9 mouse cellular contexts compared by ENCODE assay signal in the genomic region with DNA sequence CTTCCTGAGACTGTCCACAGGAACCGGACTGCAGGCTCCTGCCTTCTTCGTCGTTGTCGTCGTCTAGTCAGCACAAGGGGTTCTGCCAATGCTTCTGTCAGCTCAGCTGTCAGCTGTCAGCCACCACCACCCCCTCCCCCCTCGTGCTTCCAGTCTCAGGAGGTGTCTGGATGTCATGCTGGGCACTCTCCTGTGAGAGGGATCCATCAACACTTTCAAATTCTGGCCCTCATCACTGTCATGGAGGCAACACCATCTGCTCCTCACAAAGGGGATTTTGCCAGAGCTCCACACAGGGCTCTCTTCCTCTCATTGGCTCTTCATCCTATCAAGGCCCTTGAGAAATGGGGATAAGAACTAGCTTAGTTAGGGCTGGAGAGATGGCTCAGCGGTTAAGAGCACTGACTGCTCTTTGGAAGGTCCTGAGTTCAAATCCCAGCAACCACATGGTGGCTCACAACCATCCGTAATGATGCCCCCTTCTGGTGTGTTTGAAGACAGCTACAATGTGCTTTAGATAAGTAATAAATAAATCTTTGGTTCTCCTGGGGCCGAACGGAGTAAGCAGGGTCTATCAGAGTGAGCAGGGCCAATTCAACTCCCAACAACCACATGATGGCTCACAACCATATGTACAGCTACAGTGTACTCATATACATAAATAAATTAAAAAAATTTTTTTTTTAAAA. TPM values are rescaled to one million over a fixed set of nuclear protein-coding genes. Genes with fewer than 3 reads are reported as not detected.
A peak's percentile ranks its signal among the peaks of the same experiment; 100 is the strongest.
DNase-seq lines count a peak whose midpoint lies in the region; ATAC-seq and TF ChIP-seq lines count a peak whose summit lies in the region.
"Had no signal": no experiment of that assay in that cellular context is flagged by ENCODE, and none has a peak within 500 bp of the region (broad histone marks: within the 10 kb centered on the region; RNA-seq: fewer than 3 reads in every experiment).

No protein-coding gene starts in this region.

- 0 out of 2 replicates have a peak, but pooled peaks have one; percentile 4 for TF ChIP-seq CTCF in midbrain, postnatal 0 days (IDR thresholded peaks at IDR 0.05)

- 31% methylated on average over 10 of the region's 10 CpGs for WGBS in lung, embryonic 16.5 days
- WGBS in heart, embryonic 14.5 days: 22% methylated on average over 10 of the region's 10 CpGs
- 49% methylated on average over 10 of the region's 10 CpGs for WGBS in midbrain, postnatal 0 days

- no peak overlapping the region for H3K9ac ChIP-seq in lung, embryonic 16.5 days (ENCODE audit: low read length)
- H3K9ac ChIP-seq in heart, embryonic 14.5 days (ENCODE audit: low read length): no peak overlapping the region
- no peak overlapping the region for H3K9ac ChIP-seq in midbrain, postnatal 0 days (replicated peaks; ENCODE audit: low read length, poor library complexity, severe bottlenecking)
- H3K9ac ChIP-seq: limb, embryonic 13.5 days had no signal

- no peak for DNase-seq in lung, adult 18-20 months
- peak; percentile 82 to 87 for DNase-seq in cerebellum, postnatal 25 days
- DNase-seq in midbrain, postnatal 0 days (ENCODE audit: low spot score): peak; percentile 48
- no peak for DNase-seq in adrenal gland, postnatal 14 days
- no peak for DNase-seq in adrenal gland, adult 8-10 months

- no peaks in the 10 kb centered on the region for H3K4me1 ChIP-seq in lung, embryonic 16.5 days (replicated peaks; ENCODE audit: control insufficient read depth, insufficient read depth, low read length)
- peaks cover 0 to 7% of the 10 kb centered on the region in 2 experiments; a peak in 2 of 4 replicates for H3K4me1 ChIP-seq in heart, embryonic 14.5 days (ENCODE audit: control insufficient read depth in 2 of 2, insufficient read depth in 2 of 2, low read length in 2 of 2)
- no peaks in the 10 kb centered on the region for H3K4me1 ChIP-seq in midbrain, postnatal 0 days (ENCODE audit: insufficient read depth, low read length)

- H3K4me2 ChIP-seq in lung, embryonic 16.5 days (ENCODE audit: low read depth, low read length): no peak overlapping the region
- no peak overlapping the region for H3K4me2 ChIP-seq in heart, embryonic 14.5 days (ENCODE audit: low read length)
- H3K4me2 ChIP-seq in midbrain, postnatal 0 days (ENCODE audit: low read depth, low read length, poor library complexity, severe bottlenecking): no peak overlapping the region
- H3K4me2 ChIP-seq: limb, embryonic 13.5 days had no signal

- no peaks in the 10 kb centered on the region for H3K27me3 ChIP-seq in lung, embryonic 16.5 days (ENCODE audit: control insufficient read depth, insufficient read depth, low read depth, low read length)
- no peaks in the 10 kb centered on the region for H3K27me3 ChIP-seq in heart, embryonic 14.5 days (ENCODE audit: control insufficient read depth, insufficient read depth, low read length)
- H3K27me3 ChIP-seq in midbrain, postnatal 0 days (ENCODE audit: insufficient read depth, low read length): no peaks in the 10 kb centered on the region
- H3K27me3 ChIP-seq: limb, embryonic 13.5 days had no signal

- no peak overlapping the region for H3K4me3 ChIP-seq in lung, embryonic 16.5 days (ENCODE audit: low read length)
- no peak overlapping the region for H3K4me3 ChIP-seq in heart, embryonic 14.5 days (ENCODE audit: control insufficient read depth in 1 of 2, insufficient read depth in 1 of 2, low read depth in 1 of 2, low read length in 2 of 2)
- H3K4me3 ChIP-seq in midbrain, postnatal 0 days (ENCODE audit: low read depth, low read length): no peak overlapping the region
- H3K4me3 ChIP-seq: limb, embryonic 13.5 days had no signal

- peak; percentile 85 for ATAC-seq in lung, embryonic 16.5 days (ENCODE audit: low read depth)
- peak; percentile 75 for ATAC-seq in heart, embryonic 14.5 days (ENCODE audit: insufficient number of reproducible peaks, insufficient read depth, low FRiP score, low read depth)
- ATAC-seq in midbrain, postnatal 0 days (ENCODE audit: low FRiP score): no peak
- no peak for ATAC-seq in CD4-positive, CD25-positive, alpha-beta regulatory T cell, adult 4 months

- H3K36me3 ChIP-seq in lung, embryonic 16.5 days (ENCODE audit: control insufficient read depth, insufficient read depth, low read length): no peaks in the 10 kb centered on the region; the same call in 1 of the 2 replicates
- H3K36me3 ChIP-seq in heart, embryonic 14.5 days (ENCODE audit: control insufficient read depth, insufficient read depth, low read length): peaks cover 9% of the 10 kb centered on the region
- H3K36me3 ChIP-seq in midbrain, postnatal 0 days (ENCODE audit: insufficient read depth, low read length): peaks cover 20% of the 10 kb centered on the region

- no peak overlapping the region for H3K27ac ChIP-seq in lung, embryonic 16.5 days (ENCODE audit: low read length)
- H3K27ac ChIP-seq in heart, embryonic 14.5 days (replicated peaks in 1 of 2; ENCODE audit: control insufficient read depth in 1 of 2, insufficient read depth in 1 of 2, low read depth in 2 of 2, low read length in 2 of 2): no peak overlapping the region; a peak in 1 of 4 replicates
- no peak overlapping the region for H3K27ac ChIP-seq in midbrain, postnatal 0 days (ENCODE audit: low read depth, low read length)
- H3K27ac ChIP-seq: limb, embryonic 13.5 days had no signal

- no peaks in the 10 kb centered on the region for H3K9me3 ChIP-seq in lung, embryonic 16.5 days (ENCODE audit: control insufficient read depth, low read length)
- 0 out of 2 replicates have a peak, but pooled peaks cover 5% of the 10 kb centered on the region for H3K9me3 ChIP-seq in heart, embryonic 14.5 days (ENCODE audit: control insufficient read depth, low read length)
- H3K9me3 ChIP-seq in midbrain, postnatal 0 days (ENCODE audit: low read length): no peaks in the 10 kb centered on the region
- H3K9me3 ChIP-seq: limb, embryonic 13.5 days had no signal

RNA-seq across cellular contexts. Expression of gene Cfap298, which starts 13.3 kb away (rescaled TPM):
- polyA plus RNA-seq in lung, embryonic 16.5 days (2015; fragmentation: Nextera tagmentation; extraction: Ambion mirVana): 57.2 and 59.2 TPM in 2 replicates
- polyA plus RNA-seq in heart, embryonic 14.5 days (2014; fragmentation: Nextera tagmentation; extraction: Ambion mirVana): 35.6 and 36.6 TPM in 2 replicates
- 19.0 and 26.5 TPM in 2 replicates for total RNA-seq in midbrain, postnatal 0 days (2014; rRNA removed)
- 65.1 and 66.2 TPM in 2 replicates for polyA plus RNA-seq in midbrain, postnatal 0 days (2015; fragmentation: Nextera tagmentation; extraction: Ambion mirVana)
- 30.2 and 30.3 TPM in 2 replicates for total RNA-seq in adrenal gland, postnatal 14 days (2021)
- polyA plus RNA-seq in CD4-positive, CD25-positive, alpha-beta regulatory T cell, adult 4 months (2017; shearing (Covaris generic)): 10 to 100 TPM; 20.2 to 22.6 TPM
- 10 to 100 TPM; 28.6 to 44.3 (median 38.4) TPM for total RNA-seq in adrenal gland, adult 8-10 months (2022)

Comparison
In these comparisons a context has a peak if more than half of its experiments do, and no peak if none do; other contexts are left out.
1. ATAC-seq: peak in lung, embryonic 16.5 days (single experiment) and heart, embryonic 14.5 days (single experiment); none in midbrain, postnatal 0 days (single experiment) and CD4-positive, CD25-positive, alpha-beta regulatory T cell, adult 4 months (single experiment).
2. DNase-seq: peak in cerebellum, postnatal 25 days (2 of 2) and midbrain, postnatal 0 days (single experiment); none in lung, adult 18-20 months (0 of 2), adrenal gland, postnatal 14 days (single experiment) and adrenal gland, adult 8-10 months (single experiment).